Mouse (Mus musculus): ENCODE data around the gene Gna13. TPM values are rescaled to one million over a fixed set of nuclear protein-coding genes. Genes with fewer than 3 reads are reported as not detected.
"Not testable (repeated sequence)": the region's sequence is repeated elsewhere in the genome, so short reads cannot be mapped to it uniquely, and the experiment has no call there.

The Gna13 gene
- polyA plus RNA-seq, 1 experiment: not detected

- peaks cover 4% of the 10 kb centered on the region for H3K4me1 ChIP-seq (ENCODE audit: control insufficient read depth, insufficient read depth, low read length)
- WGBS: 37% methylated on average over 17 of the region's 17 CpGs
- H3K27ac ChIP-seq (ENCODE audit: insufficient read depth, low read depth, low read length): no peak overlapping the region
- TF ChIP-seq POLR2A (IDR thresholded peaks at IDR 0.05; ENCODE audit: insufficient read depth, low read depth, low read length): no peak
- peak overlapping the region; percentile 11; the same call in 1 of the 2 replicates for H3K4me3 ChIP-seq (ENCODE audit: insufficient read depth, low read depth, low read length)
These were observed 31.8 kb upstream of the Gna13 start for GRCm38 (mm10) chr11:109330706-109331393.

- Histone ChIP-seq H3K27ac (ENCODE audit: insufficient read depth, low read depth, low read length) (no peak overlapping the region), H3K4me3 (ENCODE audit: insufficient read depth, low read depth, low read length) (peak overlapping the region; percentile 11; the same call in 1 of the 2 replicates), H3K4me1 (ENCODE audit: control insufficient read depth, insufficient read depth, low read length) (peaks cover 4% of the 10 kb centered on the region)
- WGBS: 8% methylated on average over 6 of the region's 6 CpGs
- TF ChIP-seq POLR2A (IDR thresholded peaks at IDR 0.05; ENCODE audit: insufficient read depth, low read depth, low read length) (no peak), CTCF (IDR thresholded peaks at IDR 0.05; ENCODE audit: insufficient read depth, low read depth, low read length) (peak; percentile 76)
These were observed 31.2 kb upstream of the Gna13 start for GRCm38 (mm10) chr11:109331424-109331824.

GRCm38 (mm10) chr11:109332722-109333121, 29.9 kb upstream of the Gna13 start:
- no peak for TF ChIP-seq CTCF (IDR thresholded peaks at IDR 0.05; ENCODE audit: insufficient read depth, low read depth, low read length)
- H3K4me1 ChIP-seq (ENCODE audit: control insufficient read depth, insufficient read depth, low read length): peaks cover 4% of the 10 kb centered on the region
- no peak overlapping the region for H3K27ac ChIP-seq (ENCODE audit: insufficient read depth, low read depth, low read length)
- WGBS: 50% methylated on average over 6 of the region's 6 CpGs
- H3K4me3 ChIP-seq (ENCODE audit: insufficient read depth, low read depth, low read length): no peak overlapping the region

GRCm38 (mm10) chr11:109334773-109335172, 27.9 kb upstream of the Gna13 start:
- TF ChIP-seq CTCF (IDR thresholded peaks at IDR 0.05; ENCODE audit: insufficient read depth, low read depth, low read length) (no peak), POLR2A (IDR thresholded peaks at IDR 0.05; ENCODE audit: insufficient read depth, low read depth, low read length) (no peak)
- H3K4me1 ChIP-seq (ENCODE audit: control insufficient read depth, insufficient read depth, low read length): peaks cover 4% of the 10 kb centered on the region
- no peak overlapping the region for H3K27ac ChIP-seq (ENCODE audit: insufficient read depth, low read depth, low read length)
- 75% methylated on average over 4 of the region's 4 CpGs for WGBS
- H3K4me3 ChIP-seq (ENCODE audit: insufficient read depth, low read depth, low read length): no peak overlapping the region

GRCm38 (mm10) chr11:109335890-109336289, 26.7 kb upstream of the Gna13 start:
- TF ChIP-seq POLR2A (IDR thresholded peaks at IDR 0.05; ENCODE audit: insufficient read depth, low read depth, low read length): no peak
- TF ChIP-seq CTCF (IDR thresholded peaks at IDR 0.05; ENCODE audit: insufficient read depth, low read depth, low read length): no peak
- no peak overlapping the region for H3K4me3 ChIP-seq (ENCODE audit: insufficient read depth, low read depth, low read length)
- peaks cover 4% of the 10 kb centered on the region for H3K4me1 ChIP-seq (ENCODE audit: control insufficient read depth, insufficient read depth, low read length)
- no peak overlapping the region for H3K27ac ChIP-seq (ENCODE audit: insufficient read depth, low read depth, low read length)
- 37% methylated on average over 6 of the region's 6 CpGs for WGBS

- TF ChIP-seq POLR2A (IDR thresholded peaks at IDR 0.05; ENCODE audit: insufficient read depth, low read depth, low read length): no peak
- no peak for TF ChIP-seq CTCF (IDR thresholded peaks at IDR 0.05; ENCODE audit: insufficient read depth, low read depth, low read length)
- H3K4me1 ChIP-seq (ENCODE audit: control insufficient read depth, insufficient read depth, low read length): peaks cover 7% of the 10 kb centered on the region
- WGBS: 96% methylated on average over 8 of the region's 8 CpGs
These were observed 23.3 kb upstream of the Gna13 start for GRCm38 (mm10) chr11:109339155-109339938.

GRCm38 (mm10) chr11:109340541-109340940, 22.1 kb upstream of the Gna13 start:
- H3K4me3 ChIP-seq (ENCODE audit: insufficient read depth, low read depth, low read length): no peak overlapping the region
- peaks cover 7% of the 10 kb centered on the region for H3K4me1 ChIP-seq (ENCODE audit: control insufficient read depth, insufficient read depth, low read length)
- WGBS: 82% methylated on average over 5 of the region's 5 CpGs
- H3K27ac ChIP-seq (ENCODE audit: insufficient read depth, low read depth, low read length): no peak overlapping the region
- no peak for TF ChIP-seq POLR2A (IDR thresholded peaks at IDR 0.05; ENCODE audit: insufficient read depth, low read depth, low read length)
- TF ChIP-seq CTCF (IDR thresholded peaks at IDR 0.05; ENCODE audit: insufficient read depth, low read depth, low read length): no peak

More at GRCm38 (mm10) chr11:109339155-109339938, 23.3 kb upstream of the Gna13 start:
- Histone ChIP-seq H3K4me3 (ENCODE audit: insufficient read depth, low read depth, low read length) (no peak overlapping the region), H3K27ac (ENCODE audit: insufficient read depth, low read depth, low read length) (no peak overlapping the region)

GRCm38 (mm10) chr11:109342666-109343065, 20.0 kb upstream of the Gna13 start:
- not testable (repeated sequence) for H3K27ac ChIP-seq (ENCODE audit: insufficient read depth, low read depth, low read length)
- WGBS: 95% methylated on average over 4 of the region's 4 CpGs

GRCm38 (mm10) chr11:109343558-109343957, 19.1 kb upstream of the Gna13 start:
- no peak overlapping the region for H3K27ac ChIP-seq (ENCODE audit: insufficient read depth, low read depth, low read length)
- 58% methylated on average over 7 of the region's 7 CpGs for WGBS
- H3K4me3 ChIP-seq (ENCODE audit: insufficient read depth, low read depth, low read length): no peak overlapping the region
- TF ChIP-seq CTCF (IDR thresholded peaks at IDR 0.05; ENCODE audit: insufficient read depth, low read depth, low read length): no peak
- TF ChIP-seq POLR2A (IDR thresholded peaks at IDR 0.05; ENCODE audit: insufficient read depth, low read depth, low read length): no peak
- H3K4me1 ChIP-seq (ENCODE audit: control insufficient read depth, insufficient read depth, low read length): peaks cover 22% of the 10 kb centered on the region

More at GRCm38 (mm10) chr11:109342666-109343065, 20.0 kb upstream of the Gna13 start:
- H3K4me3 ChIP-seq (ENCODE audit: insufficient read depth, low read depth, low read length): not testable (repeated sequence)
- peaks cover 16% of the 10 kb centered on the region for H3K4me1 ChIP-seq (ENCODE audit: control insufficient read depth, insufficient read depth, low read length)
